Mouse (Mus musculus) liver, embryonic 12.5 days (tissue): Measurements from ENCODE around the gene Usp3. TPM values are rescaled to one million over a fixed set of nuclear protein-coding genes. Genes with fewer than 3 reads are reported as not detected.

Experiments
- ATAC-seq: fragments of 200-750 bp; cut with Nextera tagmentation; 2 replicates; pipeline ENCODE4 v1.8.0; 2017; ENCODE audit warnings: moderate number of reproducible peaks, mild to moderate bottlenecking, moderate library complexity
- H3K27ac ChIP-seq: fragments of 300-500 bp; sonication (generic); 2 replicates; pipeline ENCODE4 v1.5.1; 2016; ENCODE audit warnings: mild to moderate bottlenecking
- H3K27me3 ChIP-seq: fragments of 300-500 bp; sonication (generic); replicated peaks from 2 replicates; pipeline ENCODE4 v1.6.1; 2016; ENCODE audit warnings: mild to moderate bottlenecking, moderate library complexity
- H3K36me3 ChIP-seq: fragments of 300-500 bp; sonication (generic); 2 replicates; pipeline ENCODE4 v1.6.1; 2016; ENCODE audit warnings: mild to moderate bottlenecking, moderate library complexity
- H3K4me1 ChIP-seq: fragments of 300-500 bp; sonication (generic); 2 replicates; pipeline ENCODE4 v1.6.1; 2016
- H3K4me2 ChIP-seq: fragments of 300-500 bp; sonication (generic); 2 replicates; pipeline ENCODE4 v1.6.1; 2016; ENCODE audit warnings: mild to moderate bottlenecking, moderate library complexity
- H3K4me3 ChIP-seq: fragments of 300-500 bp; sonication (generic); 2 replicates; pipeline ENCODE4 v1.5.1; 2016; ENCODE audit warnings: mild to moderate bottlenecking, moderate library complexity
- H3K9ac ChIP-seq: fragments of 300-500 bp; sonication (generic); 2 replicates; pipeline ENCODE4 v1.6.1; 2016; ENCODE audit warnings: mild to moderate bottlenecking, moderate library complexity
- H3K9me3 ChIP-seq: fragments of 300-500 bp; sonication (generic); replicated peaks from 2 replicates; pipeline ENCODE4 v1.6.1; 2016; ENCODE audit warnings: mild to moderate bottlenecking, moderate library complexity
- WGBS: fragments of 180-500 bp; shearing (Covaris S2); methylation state at CpG from one replicate; pipeline ENCODE4 v1.1.7; 2016; ENCODE audit not compliant: insufficient replicate concordance; 5-methylcytosine and 5-hydroxymethylcytosine counted together
- polyA plus RNA-seq: library from polyadenylated mRNA; unstranded; fragments of >200 nt; fragmentation: Nextera tagmentation; extraction: Ambion mirVana; gene quantifications from 2 replicates; pipeline ENCODE4 v1.2.1, GENCODE M21; 2016

Usp3 gene
- polyA plus RNA-seq, 1 experiment from 2014 or later = 21.3 TPM

DNA sequence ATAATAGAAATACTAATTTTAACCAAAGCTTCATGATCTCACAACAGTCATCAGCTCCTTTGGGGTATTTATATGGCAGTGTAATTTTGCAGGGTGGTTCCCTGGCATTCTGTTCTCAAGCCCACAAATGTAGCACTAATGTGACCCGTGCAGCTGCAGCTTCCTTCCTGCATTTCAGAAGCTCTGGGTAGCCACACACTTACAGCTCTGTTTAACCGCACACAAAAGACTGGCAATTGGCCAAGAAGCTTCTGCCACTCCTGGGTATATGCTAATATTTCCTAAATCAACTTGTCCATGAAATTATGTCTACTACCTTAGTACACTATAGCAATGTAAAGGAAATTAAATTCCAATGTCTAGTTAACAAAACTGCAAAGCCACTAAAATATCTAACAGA lies 32.6 kb downstream of the Usp3 start:
- Histone ChIP-seq H3K4me2 (no peak overlapping the region), H3K27ac (no peak overlapping the region), H3K9me3 (no peaks in the 10 kb centered on the region), H3K27me3 (no peaks in the 10 kb centered on the region), H3K36me3 (no peaks in the 10 kb centered on the region), H3K9ac (no peak overlapping the region), H3K4me1 (peaks cover 31% of the 10 kb centered on the region), H3K4me3 (no peak overlapping the region)
- no peak for ATAC-seq
- 29% methylated on average over 2 of the region's 2 CpGs for WGBS

DNA sequence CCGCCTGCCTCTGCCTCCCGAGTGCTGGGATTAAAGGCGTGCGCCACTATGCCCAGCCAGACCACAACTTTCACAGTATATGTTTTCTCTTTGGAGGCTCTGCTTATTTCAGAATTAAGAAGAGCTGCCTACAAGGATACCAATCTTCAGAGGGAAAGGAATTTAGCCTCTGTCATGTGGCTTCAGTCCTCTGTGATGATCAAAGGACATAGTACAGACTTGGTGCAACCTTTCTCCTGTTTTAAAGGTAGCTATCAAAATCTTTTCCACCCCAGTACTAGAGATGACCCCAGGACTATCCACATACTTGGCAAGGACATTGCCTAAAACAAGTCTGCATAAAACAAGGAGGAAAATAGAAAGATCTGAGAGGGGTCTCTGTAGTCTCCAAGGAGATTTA lies 34.0 kb downstream of the Usp3 start:
- no peaks in the 10 kb centered on the region for H3K9me3 ChIP-seq
- H3K36me3 ChIP-seq = peaks cover 6% of the 10 kb centered on the region; the same call in 1 of the 2 replicates
- no peak overlapping the region for H3K4me2 ChIP-seq
- H3K4me3 ChIP-seq = no peak overlapping the region
- H3K9ac ChIP-seq = no peak overlapping the region
- no peaks in the 10 kb centered on the region for H3K27me3 ChIP-seq
- WGBS = 90% methylated on average over 4 of the region's 4 CpGs
- no peak overlapping the region for H3K27ac ChIP-seq
- ATAC-seq = no peak
- H3K4me1 ChIP-seq = peaks cover 28% of the 10 kb centered on the region

DNA sequence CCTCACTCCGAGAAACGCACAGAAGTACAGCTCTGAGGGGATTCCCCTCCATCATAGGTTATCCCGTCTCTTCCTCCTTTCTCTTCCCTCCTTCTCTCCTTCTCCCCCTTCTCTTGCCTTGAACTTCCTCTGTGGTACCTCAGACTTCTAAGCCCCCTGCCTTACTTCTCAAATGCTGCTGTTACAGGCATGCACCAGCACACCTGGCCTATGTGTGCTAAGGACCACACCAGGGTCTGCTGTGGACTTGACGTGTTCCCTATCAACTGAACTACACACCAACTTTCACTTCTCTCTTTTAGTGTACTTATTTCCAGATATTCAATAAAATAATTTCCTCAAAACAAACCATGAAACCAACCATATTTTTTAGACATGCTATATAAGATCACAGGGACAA lies 50.2 kb downstream of the Usp3 start:
- Histone ChIP-seq H3K9ac (no peak overlapping the region), H3K4me2 (no peak overlapping the region), H3K4me3 (no peak overlapping the region), H3K4me1 (no peaks in the 10 kb centered on the region; the same call in 1 of the 2 replicates), H3K27me3 (no peaks in the 10 kb centered on the region), H3K36me3 (peaks cover 61% of the 10 kb centered on the region), H3K9me3 (no peaks in the 10 kb centered on the region), H3K27ac (no peak overlapping the region)
- WGBS = 71% methylated on average over 4 of the region's 4 CpGs
- ATAC-seq = no peak

DNA sequence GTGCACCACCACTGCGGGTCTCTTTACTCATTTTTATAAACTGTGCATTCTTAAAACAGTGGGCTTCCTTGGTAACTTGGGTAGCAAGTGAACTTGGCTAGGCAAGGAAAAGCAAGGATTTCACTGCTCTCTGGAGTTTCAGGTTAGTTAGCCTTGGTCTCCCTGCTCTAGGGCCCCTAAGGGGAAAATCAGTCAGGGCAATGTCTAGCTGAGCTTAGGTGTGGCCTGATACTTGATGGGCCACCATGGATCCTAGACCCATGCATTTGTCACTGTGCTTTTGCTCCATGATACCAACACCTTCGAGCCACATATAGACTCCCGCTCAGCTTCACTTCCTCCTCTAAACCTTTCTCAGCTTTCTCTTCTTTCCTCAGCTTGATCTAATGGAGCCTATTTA lies 71.3 kb downstream of the Usp3 start:
- WGBS = 88% methylated on average over 3 of the region's 3 CpGs
- Histone ChIP-seq H3K36me3 (peaks cover 79% of the 10 kb centered on the region), H3K4me1 (no peaks in the 10 kb centered on the region), H3K4me2 (no peak overlapping the region), H3K27ac (no peak overlapping the region), H3K4me3 (no peak overlapping the region), H3K9ac (no peak overlapping the region), H3K27me3 (no peaks in the 10 kb centered on the region), H3K9me3 (no peaks in the 10 kb centered on the region)
- no peak for ATAC-seq

DNA sequence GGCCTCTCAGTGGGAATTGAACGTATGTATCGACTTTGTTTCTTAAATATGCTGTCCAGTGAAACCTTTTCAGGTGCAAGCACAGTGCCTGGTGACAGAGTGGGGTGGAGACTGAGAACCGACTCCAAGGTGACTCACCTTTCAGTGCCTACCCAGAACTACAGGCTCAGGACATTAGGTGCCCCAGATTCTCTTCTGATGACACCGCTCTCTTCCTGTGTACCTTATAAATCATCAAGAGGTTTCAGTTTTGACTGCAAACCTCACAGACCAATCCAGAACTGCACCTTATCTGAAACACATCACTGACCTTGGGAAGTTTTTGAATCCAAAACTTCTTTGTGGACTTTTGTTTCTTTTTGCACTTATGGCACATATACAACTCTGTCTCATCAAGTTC lies 72.6 kb downstream of the Usp3 start:
- H3K9ac ChIP-seq = no peak overlapping the region
- H3K27me3 ChIP-seq = no peaks in the 10 kb centered on the region
- H3K4me2 ChIP-seq = no peak overlapping the region
- no peaks in the 10 kb centered on the region for H3K9me3 ChIP-seq
- ATAC-seq = no peak
- H3K4me3 ChIP-seq = no peak overlapping the region
- WGBS = 91% methylated on average over 4 of the region's 4 CpGs
- no peak overlapping the region for H3K27ac ChIP-seq
- H3K36me3 ChIP-seq = peaks cover 78% of the 10 kb centered on the region
- H3K4me1 ChIP-seq = 0 out of 2 replicates have a peak, but pooled peaks cover under 1% of the 10 kb centered on the region

DNA sequence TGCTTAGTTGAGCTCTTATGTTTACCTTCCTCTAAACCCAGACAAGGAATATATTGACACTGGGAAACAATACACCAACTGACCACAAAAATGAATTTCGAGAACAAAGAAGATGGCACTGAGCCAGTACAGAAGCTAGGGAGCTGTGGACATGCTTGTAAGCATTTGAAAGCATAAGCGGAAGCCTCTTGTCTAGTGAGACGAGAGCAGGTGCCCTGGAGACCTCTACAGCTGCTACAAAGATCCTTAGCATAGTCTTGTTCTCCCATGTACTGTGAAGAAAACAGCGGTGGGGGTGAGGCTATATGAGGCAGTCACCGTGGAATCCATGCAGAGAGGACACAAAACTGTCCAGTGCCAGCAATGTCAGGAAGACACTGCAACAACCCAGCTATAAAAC lies 74.0 kb downstream of the Usp3 start:
- no peak overlapping the region for H3K4me2 ChIP-seq
- WGBS = 87% methylated on average over 5 of the region's 5 CpGs
- H3K27me3 ChIP-seq = no peaks in the 10 kb centered on the region
- H3K4me3 ChIP-seq = no peak overlapping the region
- no peak for ATAC-seq
- peaks cover 14% of the 10 kb centered on the region for H3K4me1 ChIP-seq
- no peak overlapping the region for H3K9ac ChIP-seq
- H3K9me3 ChIP-seq = no peaks in the 10 kb centered on the region
- H3K27ac ChIP-seq = no peak overlapping the region
- H3K36me3 ChIP-seq = peaks cover 81% of the 10 kb centered on the region

DNA sequence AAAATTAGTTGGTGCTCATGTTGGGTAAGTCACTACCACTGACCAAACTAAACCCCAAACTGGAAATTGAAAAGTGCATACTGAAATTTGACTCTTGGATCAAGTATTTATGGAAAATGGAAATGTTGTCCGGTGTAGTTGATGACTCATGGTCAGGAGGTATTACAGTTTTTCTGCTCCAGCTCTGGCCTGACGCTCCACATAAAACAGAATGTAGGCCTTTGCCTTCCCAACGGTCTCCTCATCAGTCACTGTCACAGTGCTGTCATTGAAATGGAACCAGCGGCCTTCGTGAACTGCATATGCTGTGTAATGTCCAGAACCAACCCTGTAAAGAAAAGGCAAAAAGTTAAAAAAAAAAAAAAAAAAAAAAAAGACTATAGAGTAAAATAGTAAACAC lies 74.7 kb downstream of the Usp3 start:
- peaks cover 21% of the 10 kb centered on the region for H3K4me1 ChIP-seq
- H3K27me3 ChIP-seq = no peaks in the 10 kb centered on the region
- ATAC-seq = no peak
- 85% methylated on average over 5 of the region's 5 CpGs for WGBS
- H3K36me3 ChIP-seq = peaks cover 81% of the 10 kb centered on the region
- H3K9me3 ChIP-seq = no peaks in the 10 kb centered on the region
- H3K4me3 ChIP-seq = no peak overlapping the region
- H3K9ac ChIP-seq = no peak overlapping the region
- H3K4me2 ChIP-seq = no peak overlapping the region
- H3K27ac ChIP-seq = no peak overlapping the region

DNA sequence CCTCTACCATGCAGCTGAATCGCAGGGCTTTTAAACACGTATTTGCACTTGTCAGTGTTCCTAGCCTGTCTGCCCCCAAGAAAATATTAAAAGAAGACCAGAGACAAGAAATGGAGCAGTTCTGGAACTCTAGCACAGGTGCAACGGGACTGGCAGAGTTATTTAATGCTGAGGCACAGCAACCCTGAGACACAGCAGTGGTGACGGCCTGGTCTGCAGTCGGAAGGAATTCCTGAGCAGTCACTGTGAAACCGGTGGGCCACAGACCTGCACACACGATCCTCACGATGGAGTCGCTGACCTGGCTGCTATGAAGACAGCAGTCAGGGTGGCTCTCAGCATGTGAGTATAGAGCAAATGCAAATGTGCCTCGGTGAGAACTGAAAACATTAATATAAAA lies 75.2 kb downstream of the Usp3 start:
- Histone ChIP-seq H3K9ac (no peak overlapping the region), H3K4me3 (no peak overlapping the region), H3K9me3 (no peaks in the 10 kb centered on the region), H3K27me3 (no peaks in the 10 kb centered on the region), H3K36me3 (peaks cover 80% of the 10 kb centered on the region), H3K4me2 (no peak overlapping the region), H3K27ac (no peak overlapping the region), H3K4me1 (peaks cover 26% of the 10 kb centered on the region)
- WGBS = 83% methylated on average over 10 of the region's 10 CpGs
- no peak for ATAC-seq

DNA sequence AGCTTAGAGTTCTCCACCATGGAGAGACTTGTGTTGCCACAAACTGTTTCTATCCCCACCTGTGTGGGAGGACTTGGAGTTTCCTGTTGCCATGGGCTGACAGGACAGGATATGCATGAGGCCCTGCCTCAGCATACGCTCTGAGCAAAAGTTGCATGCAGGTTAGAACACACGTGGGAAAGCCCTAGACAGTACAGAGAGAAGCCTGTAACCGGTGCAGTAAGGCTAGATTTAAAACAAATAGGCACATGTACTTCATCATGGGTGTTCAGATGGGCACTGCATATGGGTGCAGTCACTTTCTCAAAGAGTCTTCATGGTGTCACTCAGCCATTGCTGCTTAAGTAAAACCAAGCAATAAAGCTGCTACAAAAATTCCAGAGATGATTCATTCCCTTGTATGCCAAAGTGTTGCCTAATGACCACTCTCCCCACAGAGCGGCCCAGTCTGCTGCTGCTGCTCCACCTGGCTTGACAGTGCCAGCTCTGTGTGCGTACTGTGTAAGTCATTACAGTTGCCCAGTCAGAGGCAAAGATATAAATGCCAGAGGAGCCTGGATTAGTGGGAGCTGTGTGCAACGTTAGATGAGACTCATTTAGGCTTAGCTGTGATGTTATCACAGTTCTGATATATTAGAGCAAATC lies 76.5 kb downstream of the Usp3 start:
- 76% methylated on average over 6 of the region's 6 CpGs for WGBS
- H3K4me1 ChIP-seq = peaks cover 38% of the 10 kb centered on the region
- peaks cover 74% of the 10 kb centered on the region for H3K36me3 ChIP-seq
- H3K4me2 ChIP-seq = no peak overlapping the region
- H3K9me3 ChIP-seq = no peaks in the 10 kb centered on the region
- H3K9ac ChIP-seq = no peak overlapping the region
- H3K4me3 ChIP-seq = no peak overlapping the region
- no peaks in the 10 kb centered on the region for H3K27me3 ChIP-seq
- H3K27ac ChIP-seq = no peak overlapping the region
- ATAC-seq = no peak

DNA sequence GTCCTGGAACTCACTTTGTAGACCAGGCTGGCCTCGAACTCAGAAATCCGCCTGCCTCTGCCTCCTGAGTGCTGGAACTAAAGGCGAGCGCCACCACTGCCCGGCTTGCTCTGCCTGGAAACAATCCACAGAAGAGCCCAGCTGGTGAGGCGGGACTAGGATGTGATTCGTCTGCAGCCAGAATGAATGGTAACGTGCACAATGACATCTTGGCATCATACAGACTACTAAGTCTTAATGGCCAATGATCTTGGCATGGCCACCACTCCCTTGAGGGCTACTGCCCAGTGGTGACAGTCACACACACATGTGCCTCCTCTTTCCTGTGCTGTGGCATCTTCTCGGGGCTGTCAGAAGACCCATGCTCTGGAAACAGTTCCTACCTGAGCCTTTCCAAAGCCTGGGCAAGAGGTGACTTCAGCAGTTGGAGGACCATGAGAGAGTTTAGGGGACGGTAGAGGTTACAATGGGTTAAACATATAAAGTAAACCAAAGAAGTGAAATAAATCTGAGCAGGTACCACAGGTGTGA lies 77.2 kb downstream of the Usp3 start:
- Histone ChIP-seq H3K4me2 (no peak overlapping the region), H3K4me3 (no peak overlapping the region), H3K27ac (no peak overlapping the region), H3K9ac (no peak overlapping the region), H3K27me3 (no peaks in the 10 kb centered on the region), H3K9me3 (no peaks in the 10 kb centered on the region), H3K36me3 (peaks cover 70% of the 10 kb centered on the region), H3K4me1 (peaks cover 42% of the 10 kb centered on the region)
- 93% methylated on average over 10 of the region's 10 CpGs for WGBS
- ATAC-seq = no peak

DNA sequence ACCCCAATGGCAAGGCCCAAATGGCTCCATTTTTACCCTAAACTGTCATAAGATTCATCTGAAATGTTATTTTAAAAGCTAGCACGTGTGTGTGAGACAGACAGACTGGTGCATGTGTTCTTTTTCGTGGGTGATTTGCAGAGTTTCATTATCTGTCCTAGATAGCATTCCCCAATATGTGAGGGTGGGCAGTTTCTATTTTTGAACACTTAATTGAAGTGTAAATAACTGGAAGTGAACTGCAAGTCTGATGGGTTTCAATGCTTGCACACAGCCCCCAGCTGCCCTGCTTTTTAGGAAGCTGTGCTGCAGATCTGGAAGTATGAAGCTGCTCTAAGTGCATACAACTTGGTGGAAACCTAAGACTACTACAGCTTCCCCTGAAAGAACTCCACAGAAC lies 77.8 kb downstream of the Usp3 start:
- Histone ChIP-seq H3K4me2 (no peak overlapping the region), H3K4me1 (peaks cover 49% of the 10 kb centered on the region), H3K36me3 (peaks cover 69% of the 10 kb centered on the region), H3K27me3 (no peaks in the 10 kb centered on the region), H3K27ac (peak overlapping the region; percentile 22; the same call in 1 of the 2 replicates), H3K9ac (no peak overlapping the region), H3K9me3 (no peaks in the 10 kb centered on the region), H3K4me3 (no peak overlapping the region)
- WGBS = 44% methylated on average over 2 of the region's 2 CpGs
- ATAC-seq = no peak

DNA sequence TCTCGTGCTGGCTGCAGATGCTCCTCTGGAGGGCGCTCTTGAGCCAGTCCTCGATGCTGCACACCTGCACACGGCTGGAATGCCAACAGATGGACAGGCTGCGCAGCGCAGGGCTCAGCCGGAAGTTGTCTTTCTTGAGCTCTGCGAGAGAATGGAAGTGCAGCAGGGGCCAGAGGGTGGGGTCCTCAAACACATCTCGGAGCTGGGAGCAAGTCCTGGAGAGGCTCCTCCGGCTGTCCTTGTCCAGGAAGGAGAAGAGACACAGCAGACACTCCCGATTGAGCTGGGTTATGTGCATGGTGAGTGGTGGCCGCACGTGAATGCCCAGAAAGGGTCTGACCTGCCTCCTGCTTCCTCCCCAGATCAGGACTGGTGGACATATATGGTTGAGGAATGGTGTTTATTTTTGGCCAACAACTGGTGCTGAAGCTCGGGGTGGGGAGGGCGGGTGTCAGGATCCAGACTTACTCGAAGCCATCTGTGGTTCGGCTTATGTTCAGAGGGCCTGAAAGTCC lies 78.6 kb downstream of the Usp3 start, which contains the start of gene Fbxl22:
Fbxl22 (minus strand) TSS at position 338 of the 515 bp plus-strand sequence.
- peaks cover 57% of the 10 kb centered on the region for H3K4me1 ChIP-seq
- H3K27ac ChIP-seq = peak within 1 kb of the TSS; percentile 93; the same call in 1 of the 2 replicates
- no peak within 1 kb of the TSS for H3K9ac ChIP-seq
- ATAC-seq = no peak
- H3K9me3 ChIP-seq = no peaks in the 10 kb centered on the region
- H3K36me3 ChIP-seq = peaks cover 70% of the 10 kb centered on the region
- no peaks in the 10 kb centered on the region for H3K27me3 ChIP-seq
- 74% methylated on average over 17 of the region's 17 CpGs for WGBS
- H3K4me2 ChIP-seq = no peak within 1 kb of the TSS
- H3K4me3 ChIP-seq = no peak within 1 kb of the TSS
